Mouse (Mus musculus): ENCODE data around the gene Cdc42se1. TPM values are rescaled to one million over a fixed set of nuclear protein-coding genes. Genes with fewer than 3 reads are reported as not detected.

Cdc42se1 gene
- total RNA-seq, 2 experiments from 2014 or later: 67.3 to 71.2 TPM

DNA sequence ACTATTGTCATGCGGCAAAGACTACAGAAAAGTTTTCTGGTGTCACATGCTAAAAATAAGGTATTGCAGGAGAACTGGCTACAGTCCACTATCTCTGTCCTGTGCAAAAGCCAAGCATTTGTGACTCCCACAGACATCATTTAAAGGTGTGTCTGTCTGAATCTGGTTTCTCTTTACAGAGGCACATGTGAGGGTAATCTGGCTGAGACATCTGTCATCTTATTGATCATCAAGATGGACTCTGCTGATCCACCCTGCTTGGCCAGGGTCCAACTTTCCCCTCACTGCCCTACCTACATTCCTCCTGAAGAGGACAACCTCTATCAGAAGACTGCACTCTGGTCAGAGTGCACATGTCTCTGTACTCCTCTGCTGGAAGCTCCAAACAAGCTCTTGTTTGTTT, 48.6 kb downstream of the Cdc42se1 start:
- intact Hi-C loops (cut with DNase I): no loop called here
- no peak for DNase-seq (ENCODE audit: low spot score in 2 of 2)

DNA sequence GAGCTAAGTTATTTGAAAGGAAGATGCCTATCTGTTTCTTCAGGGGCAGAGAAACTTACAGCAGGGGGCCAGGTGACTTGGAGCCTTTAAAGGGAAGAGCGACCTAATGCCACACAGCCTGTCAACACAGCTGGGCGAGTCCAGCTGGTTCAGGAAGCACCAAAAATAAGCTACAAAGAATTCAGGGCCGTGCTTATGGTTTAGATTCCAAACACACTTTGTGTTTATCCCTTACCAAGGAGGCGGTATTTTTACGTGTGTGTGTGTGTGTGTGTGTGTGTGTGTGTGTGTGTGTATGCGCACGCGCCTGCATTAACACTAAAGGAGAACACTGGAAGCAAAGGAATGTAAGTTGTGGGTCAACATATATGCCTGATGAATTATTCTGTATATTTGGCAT, 52.2 kb downstream of the Cdc42se1 start:
- intact Hi-C loops (cut with DNase I): loop anchor here (5.0 kb wide), 2 partner anchors 37 to 53 kb away; partner anchors contain the start of gene Cdc42se1
- peak; percentile 26 to 59 for DNase-seq (ENCODE audit: low spot score in 2 of 2)

- DNase-seq (ENCODE audit: low spot score in 2 of 2): peak; percentile 98 to 99
- intact Hi-C loops (cut with DNase I): loop anchor here (5.0 kb wide), 2 partner anchors 36 to 54 kb away; partner anchors contain the start of gene Cdc42se1
These were observed 52.9 kb downstream of the Cdc42se1 start, which contains the start of the genes Mindy1 and Prune1 for GRCm38 (mm10) chr3:95281216-95282126. Gene Mindy1 (plus strand): TSS chr3:95281345. Gene Prune1 (minus strand): TSS chr3:95282076.

- intact Hi-C loops (cut with DNase I): loop anchor here (5.0 kb wide), 2 partner anchors 35 to 55 kb away; partner anchors contain the start of gene Cdc42se1
- DNase-seq (ENCODE audit: low spot score in 2 of 2): no peak
These were observed 53.9 kb downstream of the Cdc42se1 start for GRCm38 (mm10) chr3:95282381-95282864.

GRCm38 (mm10) chr3:95282865-95283588, 54.5 kb downstream of the Cdc42se1 start:
- intact Hi-C loops (cut with DNase I): loop anchor here (5.0 kb wide), 2 partner anchors 34 to 56 kb away; partner anchors contain the start of gene Cdc42se1
- DNase-seq (ENCODE audit: low spot score in 2 of 2): peak; percentile 64 to 72

GRCm38 (mm10) chr3:95283589-95283941, 55.0 kb downstream of the Cdc42se1 start:
- no peak for DNase-seq (ENCODE audit: low spot score in 2 of 2)

DNA sequence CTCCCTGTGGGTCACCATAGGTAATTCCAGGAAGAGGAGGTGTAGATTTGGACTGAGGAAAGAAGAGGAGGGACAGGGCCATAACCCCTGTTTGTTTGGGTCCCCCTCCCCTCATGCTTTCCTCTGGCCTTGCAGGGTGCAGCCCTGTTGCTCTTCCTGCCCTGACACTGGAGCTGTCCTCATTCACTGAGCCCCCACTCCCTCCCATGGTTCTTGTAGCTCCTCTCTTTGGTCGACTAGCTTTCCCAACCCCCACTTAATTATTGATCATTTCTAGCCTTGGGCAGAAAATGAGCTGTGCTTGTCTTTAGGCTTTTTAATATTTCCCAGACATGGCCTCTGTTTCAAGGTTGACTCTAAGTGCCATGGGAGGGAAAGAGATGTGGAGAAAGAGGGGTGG, 55.5 kb downstream of the Cdc42se1 start:
- no peak for DNase-seq (ENCODE audit: low spot score in 2 of 2)
- intact Hi-C loops (cut with DNase I): loop anchor here (5.0 kb wide), 2 partner anchors 33 to 57 kb away; partner anchors contain the start of gene Cdc42se1

More at GRCm38 (mm10) chr3:95283589-95283941, 55.0 kb downstream of the Cdc42se1 start:
- intact Hi-C loops (cut with DNase I): loop anchor here (5.0 kb wide), 2 partner anchors 34 to 56 kb away; partner anchors contain the start of gene Cdc42se1

GRCm38 (mm10) chr3:95284501-95285281, 56.2 kb downstream of the Cdc42se1 start:
- intact Hi-C loops (cut with DNase I): loop anchor here (5.0 kb wide), 2 partner anchors 33 to 57 kb away; partner anchors contain the start of gene Cdc42se1
- no peak for DNase-seq (ENCODE audit: low spot score in 2 of 2)

- intact Hi-C loops (cut with DNase I): no loop called here
- no peak for DNase-seq (ENCODE audit: low spot score in 2 of 2)
These were observed 56.9 kb downstream of the Cdc42se1 start for GRCm38 (mm10) chr3:95285390-95285789.

Other genes with a start within 250 kb of the Cdc42se1 start
- 10 to 100 TPM; 21.8 to 22.2 TPM for gene Zfp687, start 213.3 kb upstream of the Cdc42se1 start, total RNA-seq (2021)
- gene Psmd4, start 186.1 kb upstream of the Cdc42se1 start, total RNA-seq (2021): 100 to 1,000 TPM; 149 to 157 TPM
- 10 to 100 TPM; 37.6 to 45.1 TPM for gene Pip5k1a, start 121.8 kb upstream of the Cdc42se1 start, total RNA-seq (2021)
- gene Vps72, start 117.7 kb upstream of the Cdc42se1 start, total RNA-seq (2021): 10 to 100 TPM; 36.1 to 37.3 TPM
- under 1 TPM; 0.29 to 0.32 TPM for gene Tmod4, start 104.3 kb upstream of the Cdc42se1 start, total RNA-seq (2021)
- 10 to 100 TPM; 38.8 to 42.8 TPM for gene Scnm1, start 94.7 kb upstream of the Cdc42se1 start, total RNA-seq (2021)
- gene Lysmd1, start 94.6 kb upstream of the Cdc42se1 start, total RNA-seq (2021): 10 to 100 TPM; 19.2 to 20.7 TPM
- gene Tnfaip8l2, start 86.4 kb upstream of the Cdc42se1 start, total RNA-seq (2021): 1 to 10 TPM; 1.8 to 3.1 TPM
- gene Sema6c, start 68.3 kb upstream of the Cdc42se1 start, total RNA-seq (2021): 10 to 100 TPM; 40.3 to 40.5 TPM
- 1 to 10 TPM; 7.5 to 7.8 TPM for gene Gabpb2, start 10.8 kb upstream of the Cdc42se1 start, total RNA-seq (2021)
- 100 to 1,000 TPM; 468 to 474 TPM for gene Mllt11, start 3.4 kb downstream of the Cdc42se1 start, total RNA-seq (2021)
- gene Gm128, start 12.9 kb downstream of the Cdc42se1 start, total RNA-seq (2021): not detected
- under 1 TPM in 1 of 2 experiments, not detected in 1; 0.33 TPM for gene Bnipl, start 22.5 kb downstream of the Cdc42se1 start, total RNA-seq (2021)
- gene Mindy1, start 52.6 kb downstream of the Cdc42se1 start, total RNA-seq (2021): 10 to 100 TPM; 23.5 to 25.5 TPM
- 10 to 100 TPM; 31.7 to 32.3 TPM for gene Prune1, start 53.3 kb downstream of the Cdc42se1 start, total RNA-seq (2021)
- under 1 TPM; 0.64 to 0.89 TPM for gene Anxa9, start 78.4 kb downstream of the Cdc42se1 start, total RNA-seq (2021)
- gene Cers2, start 86.1 kb downstream of the Cdc42se1 start, total RNA-seq (2021): 10 to 100 TPM; 39.1 to 46.8 TPM
- 10 to 100 TPM; 38.1 to 41.5 TPM for gene Setdb1, start 128.5 kb downstream of the Cdc42se1 start, total RNA-seq (2021)
- gene 4930558C23Rik, start 174.1 kb downstream of the Cdc42se1 start, total RNA-seq (2021): not detected
- 10 to 100 TPM; 32.2 to 36.2 TPM for gene Arnt, start 205.7 kb downstream of the Cdc42se1 start, total RNA-seq (2021)